Mouse (Mus musculus): Measurements from ENCODE around the gene Pias4.
"Not testable (repeated sequence)": the region's sequence is repeated elsewhere in the genome, so short reads cannot be mapped to it uniquely, and the experiment has no call there.

The Pias4 gene

DNA sequence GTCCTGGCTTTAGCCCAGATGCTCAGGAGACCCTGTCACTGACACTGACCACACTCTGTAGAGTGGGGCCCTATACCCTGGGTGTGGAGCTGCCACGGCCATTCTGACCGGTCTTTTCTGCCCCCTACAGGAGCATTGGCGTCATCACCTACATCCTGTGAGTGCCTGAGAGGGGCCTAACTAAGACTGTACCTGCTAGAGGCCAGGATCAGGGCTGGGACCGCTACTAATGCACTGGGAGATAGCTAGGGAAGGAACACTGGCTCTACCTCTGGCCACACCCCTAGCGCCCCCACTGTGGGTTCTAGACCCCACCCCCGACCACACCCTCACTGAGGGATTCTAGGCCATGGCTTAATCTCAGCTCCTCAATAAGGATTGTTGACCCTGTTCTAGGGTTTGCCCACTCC is 23.2 kb upstream of the Pias4 start:
- in situ Hi-C loops (cut with MseI, MboI), result no loop called here

DNA sequence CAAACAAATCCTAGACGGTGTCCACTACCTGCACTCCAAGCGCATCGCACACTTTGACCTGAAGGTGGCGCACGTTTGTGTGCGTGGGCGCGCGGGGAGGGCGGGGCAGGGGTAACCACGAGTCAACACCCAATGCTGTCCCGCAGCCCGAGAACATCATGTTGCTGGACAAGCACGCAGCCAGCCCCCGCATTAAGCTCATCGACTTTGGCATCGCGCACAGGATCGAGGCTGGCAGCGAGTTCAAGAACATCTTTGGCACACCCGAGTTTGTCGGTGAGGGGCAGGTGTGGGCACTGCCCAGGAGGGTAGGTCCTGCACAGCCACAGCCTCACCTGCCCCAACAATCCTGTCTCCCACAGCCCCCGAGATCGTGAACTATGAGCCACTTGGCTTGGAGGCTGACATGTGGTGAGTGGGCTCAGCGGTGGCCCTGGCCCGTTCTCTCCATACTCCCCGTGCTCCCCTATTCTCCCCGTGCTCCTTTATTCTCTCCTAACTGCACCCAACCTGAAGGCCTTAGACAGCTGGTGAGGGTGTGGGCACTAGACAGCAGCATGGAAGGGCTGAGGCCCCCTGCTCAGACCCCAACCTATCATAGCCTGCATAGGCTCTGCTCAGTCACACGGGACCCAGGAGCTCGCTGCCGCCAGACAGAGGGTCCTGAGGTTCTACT is 22.7 kb upstream of the Pias4 start:
- in situ Hi-C loops (cut with MseI, MboI), result no loop called here

DNA sequence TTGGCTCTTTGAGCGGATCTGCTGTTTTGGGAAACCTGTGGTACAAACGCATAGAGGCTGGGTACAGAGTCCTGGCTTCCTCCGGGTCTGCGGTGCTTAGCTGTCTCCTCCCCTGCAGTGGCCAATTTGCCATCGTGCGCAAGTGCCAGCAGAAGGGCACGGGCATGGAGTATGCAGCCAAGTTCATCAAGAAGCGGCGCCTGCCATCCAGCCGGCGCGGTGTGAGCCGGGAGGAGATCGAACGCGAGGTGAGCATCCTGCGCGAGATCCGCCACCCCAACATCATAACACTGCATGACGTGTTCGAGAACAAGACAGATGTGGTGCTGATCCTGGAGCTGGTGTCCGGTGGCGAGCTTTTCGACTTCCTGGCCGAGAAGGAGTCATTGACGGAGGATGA is 22.1 kb upstream of the Pias4 start:
- in situ Hi-C loops (cut with MseI, MboI), result no loop called here

DNA sequence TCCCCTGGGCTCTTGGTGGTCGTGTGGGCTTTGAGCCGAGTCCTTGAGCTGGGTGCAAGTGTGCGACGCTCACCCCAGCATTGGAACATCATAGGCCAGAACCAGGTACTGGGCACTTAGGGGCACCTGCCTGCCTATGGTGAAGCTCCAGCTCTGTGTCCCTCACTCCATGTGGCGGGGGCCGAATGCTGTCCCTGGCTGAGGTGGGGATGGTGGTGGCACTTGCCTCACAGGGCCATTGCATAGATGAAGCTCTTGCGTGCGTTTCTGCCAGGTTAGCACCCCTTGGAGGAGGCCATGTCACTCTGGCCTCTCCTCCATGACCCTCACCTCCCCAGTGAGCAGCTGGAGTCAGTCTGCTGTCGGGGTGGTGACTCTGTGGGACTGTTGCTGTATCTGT is 19.4 kb upstream of the Pias4 start:
- in situ Hi-C loops (cut with MseI, MboI), result no loop called here

DNA sequence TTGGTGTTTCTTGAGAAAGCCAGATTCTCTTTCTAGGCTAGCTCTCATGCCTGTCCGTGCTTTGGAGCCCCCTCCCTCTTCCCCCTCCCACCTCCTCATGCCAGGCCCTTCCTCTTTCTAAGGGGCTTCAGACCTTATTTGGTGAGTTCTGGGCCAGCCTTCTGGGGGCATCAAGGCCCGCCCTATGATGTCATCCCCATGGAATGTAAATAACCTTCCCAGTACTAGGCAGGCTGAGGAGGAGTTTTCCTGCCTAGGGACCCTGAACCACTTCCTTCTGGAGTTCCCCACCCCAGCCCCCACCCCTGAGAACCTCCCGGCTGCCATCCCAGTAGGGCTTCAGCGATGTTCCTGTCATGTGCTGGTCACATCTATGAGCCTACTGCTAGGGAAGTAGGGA is 17.0 kb upstream of the Pias4 start:
- in situ Hi-C loops (cut with MseI, MboI), result no loop called here

DNA sequence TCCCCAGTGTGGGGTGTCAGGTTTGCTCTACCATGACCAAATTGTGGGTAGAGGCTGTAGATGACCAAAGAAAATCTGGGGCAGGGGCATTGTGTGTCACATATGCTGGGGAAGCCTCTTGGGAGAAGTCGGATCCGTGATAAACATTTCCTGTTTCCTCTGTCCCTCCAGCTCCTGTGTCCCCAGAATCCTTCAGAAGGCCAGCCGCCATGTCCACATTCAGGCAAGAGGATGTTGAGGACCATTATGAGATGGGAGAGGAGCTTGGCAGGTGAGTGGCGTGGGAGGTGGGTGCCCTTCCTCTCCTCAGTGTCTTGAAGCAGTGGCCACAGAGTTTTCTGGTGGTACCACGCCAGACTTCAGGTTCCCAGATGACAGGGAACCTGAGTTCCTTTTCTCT is 16.1 kb upstream of the Pias4 start, which contains the start of gene 4930442H23Rik:
4930442H23Rik (minus strand) TSS at position 45 of the 400 bp plus-strand sequence.
- in situ Hi-C loops (cut with MseI, MboI), result no loop called here

DNA sequence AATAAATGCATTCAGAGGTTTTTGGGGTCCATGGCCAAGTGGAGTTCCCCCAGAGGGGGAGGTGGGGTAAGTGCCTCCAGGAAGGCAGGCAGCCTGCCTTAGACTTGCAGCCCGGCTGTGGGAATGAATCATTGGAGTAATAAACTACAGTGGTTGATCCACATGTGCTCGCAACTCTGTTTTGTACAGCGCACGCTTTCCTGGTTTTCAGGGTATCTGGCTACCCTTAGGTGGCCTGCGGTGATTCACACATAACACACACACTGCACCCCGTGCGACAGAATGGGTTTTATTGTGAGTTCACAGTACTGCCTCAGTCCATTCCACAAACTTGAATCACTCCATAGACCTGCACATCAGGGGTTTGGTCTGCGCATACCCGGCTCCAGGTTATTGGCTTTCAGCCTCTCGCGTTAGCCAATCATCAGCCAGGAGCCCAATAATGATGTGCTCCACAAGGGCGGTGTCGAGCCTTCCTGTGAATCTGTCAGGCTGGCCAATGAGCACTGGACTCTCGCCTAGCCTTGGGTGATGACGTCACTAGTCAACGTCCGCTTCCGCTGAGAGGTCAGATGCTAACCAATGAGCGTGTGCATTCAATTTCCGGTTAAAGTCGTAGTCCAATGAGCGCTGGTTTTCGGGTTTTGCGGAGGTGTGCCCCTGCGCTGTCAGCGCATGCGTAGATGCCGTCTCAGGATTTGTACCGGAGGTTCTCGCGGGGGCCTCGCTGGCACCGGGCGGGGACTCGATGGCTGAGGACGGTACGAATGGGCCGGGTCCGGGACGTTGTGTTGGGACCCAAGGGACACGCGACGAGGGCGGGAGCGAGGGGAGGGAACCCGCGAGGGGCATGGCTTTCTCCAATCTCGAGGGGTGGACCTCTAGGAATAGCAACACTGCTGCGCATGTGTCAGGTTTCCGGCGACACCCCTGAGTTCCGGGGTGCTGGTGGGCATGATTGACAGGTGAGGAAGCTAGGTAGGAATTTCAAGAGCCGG is 14.9 kb upstream of the Pias4 start, which contains the start of gene Dapk3:
Dapk3 (plus strand) TSS at position 670 of the 998 bp plus-strand sequence.
- in situ Hi-C loops (cut with MseI, MboI), result no loop called here

DNA sequence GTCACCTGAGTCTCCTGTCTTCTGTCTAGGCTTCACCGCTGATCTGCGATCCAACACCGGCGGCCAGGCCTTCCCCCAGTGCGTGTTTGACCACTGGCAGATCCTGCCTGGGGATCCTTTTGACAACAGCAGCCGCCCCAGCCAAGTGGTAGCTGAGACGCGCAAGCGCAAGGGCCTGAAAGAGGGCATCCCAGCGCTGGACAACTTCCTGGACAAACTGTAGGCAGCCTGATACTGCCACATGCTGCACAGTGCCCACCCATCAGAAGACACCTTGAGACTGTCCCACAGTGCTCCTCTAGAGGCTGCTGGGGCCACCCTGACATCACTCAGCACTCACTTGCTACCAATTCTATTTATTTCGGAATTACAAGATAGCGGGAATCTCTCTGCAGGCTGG is 14.1 kb upstream of the Pias4 start:
- in situ Hi-C loops (cut with MseI, MboI), result not testable (repeated sequence)

DNA sequence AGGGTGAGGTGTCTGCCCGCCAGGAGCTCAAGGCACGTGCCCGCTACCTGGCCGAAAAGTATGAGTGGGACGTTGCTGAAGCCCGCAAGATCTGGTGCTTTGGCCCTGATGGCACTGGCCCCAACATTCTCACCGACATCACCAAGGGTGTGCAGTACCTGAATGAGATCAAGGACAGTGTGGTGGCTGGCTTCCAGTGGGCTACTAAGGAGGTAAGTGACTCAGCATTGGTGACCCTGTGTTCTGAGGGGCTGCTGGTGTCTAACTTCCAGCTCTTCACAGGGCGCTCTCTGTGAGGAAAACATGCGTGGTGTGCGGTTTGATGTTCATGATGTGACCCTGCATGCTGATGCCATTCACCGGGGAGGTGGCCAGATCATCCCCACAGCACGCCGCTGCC is 13.2 kb upstream of the Pias4 start:
- in situ Hi-C loops (cut with MseI, MboI), result no loop called here

DNA sequence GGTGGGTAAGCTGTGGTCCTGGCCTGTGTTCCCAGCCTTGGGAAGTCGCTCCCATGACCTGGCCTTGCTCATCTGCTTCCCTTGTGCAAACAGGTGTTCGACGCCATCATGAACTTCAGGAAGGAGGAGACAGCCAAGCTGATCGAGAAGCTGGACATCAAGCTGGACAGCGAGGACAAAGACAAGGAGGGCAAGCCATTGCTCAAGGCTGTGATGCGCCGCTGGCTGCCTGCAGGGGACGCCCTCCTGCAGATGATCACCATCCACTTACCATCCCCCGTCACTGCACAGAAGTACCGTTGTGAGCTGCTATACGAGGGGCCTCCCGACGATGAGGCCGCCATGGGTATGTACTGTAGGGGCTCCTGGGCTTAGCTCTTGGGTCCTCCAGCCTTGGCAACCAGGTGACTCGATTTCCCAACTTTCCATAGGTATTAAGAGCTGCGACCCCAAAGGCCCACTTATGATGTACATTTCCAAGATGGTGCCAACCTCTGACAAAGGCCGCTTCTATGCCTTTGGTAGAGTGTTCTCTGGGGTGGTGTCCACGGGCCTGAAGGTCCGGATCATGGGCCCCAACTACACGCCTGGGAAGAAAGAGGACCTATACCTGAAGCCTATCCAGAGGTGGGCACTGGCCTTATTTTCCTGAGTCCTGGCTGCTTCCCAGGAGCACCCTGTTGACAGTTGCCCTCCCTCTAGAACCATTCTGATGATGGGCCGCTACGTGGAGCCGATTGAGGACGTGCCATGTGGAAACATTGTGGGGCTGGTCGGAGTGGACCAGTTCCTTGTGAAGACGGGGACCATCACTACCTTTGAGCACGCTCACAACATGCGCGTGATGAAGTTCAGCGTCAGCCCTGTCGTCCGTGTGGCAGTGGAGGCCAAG is 12.0 kb upstream of the Pias4 start:
- in situ Hi-C loops (cut with MseI, MboI), result no loop called here

DNA sequence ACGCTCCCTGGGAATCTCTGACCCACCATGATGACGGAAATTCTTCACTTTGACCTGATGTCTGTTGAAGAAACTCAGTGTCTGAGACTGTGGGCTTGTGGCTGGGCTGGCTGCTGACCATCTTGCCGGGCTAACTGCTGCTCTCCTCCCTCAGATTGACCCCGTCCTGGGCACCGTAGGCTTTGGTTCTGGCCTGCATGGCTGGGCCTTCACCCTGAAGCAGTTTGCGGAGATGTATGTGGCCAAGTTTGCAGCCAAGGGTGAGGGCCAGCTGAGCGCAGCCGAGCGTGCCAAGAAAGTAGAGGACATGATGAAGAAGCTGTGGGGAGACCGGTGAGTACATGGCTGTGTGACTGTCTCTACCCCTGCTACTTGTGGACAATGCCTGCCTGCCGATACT is 11.2 kb upstream of the Pias4 start:
- in situ Hi-C loops (cut with MseI, MboI), result no loop called here

DNA sequence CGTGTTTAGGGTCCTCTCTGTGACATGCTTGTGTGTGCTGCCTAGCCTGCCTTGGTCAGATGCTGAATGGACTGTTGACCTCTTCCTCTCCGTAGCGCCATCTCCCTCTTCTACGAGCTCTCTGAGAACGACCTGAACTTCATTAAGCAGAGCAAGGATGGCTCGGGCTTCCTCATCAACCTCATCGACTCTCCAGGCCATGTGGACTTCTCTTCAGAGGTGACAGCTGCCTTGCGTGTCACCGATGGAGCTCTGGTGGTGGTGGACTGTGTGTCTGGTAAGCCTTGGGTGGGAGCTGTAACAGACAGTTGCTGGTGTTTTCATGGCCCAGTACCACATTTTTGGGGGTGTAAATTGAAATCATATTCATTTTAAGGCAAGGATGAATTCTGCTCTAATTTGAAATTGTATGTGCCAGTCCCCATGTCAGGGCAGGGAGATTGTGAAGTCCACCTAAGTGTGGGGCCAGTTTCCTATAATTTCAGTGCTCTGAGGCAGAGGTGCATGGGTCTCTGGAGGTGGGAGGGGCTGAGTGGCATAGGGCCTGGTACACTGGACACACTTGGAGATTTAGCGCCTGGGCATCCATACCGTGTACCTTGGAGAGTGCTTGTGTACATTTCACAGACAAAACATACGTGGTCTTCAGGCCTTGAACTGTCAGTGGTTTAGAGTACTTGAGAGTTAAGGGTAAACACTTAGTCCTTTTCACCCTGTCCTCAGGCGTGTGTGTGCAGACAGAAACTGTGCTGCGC is 10.4 kb upstream of the Pias4 start:
- in situ Hi-C loops (cut with MseI, MboI), result no loop called here

DNA sequence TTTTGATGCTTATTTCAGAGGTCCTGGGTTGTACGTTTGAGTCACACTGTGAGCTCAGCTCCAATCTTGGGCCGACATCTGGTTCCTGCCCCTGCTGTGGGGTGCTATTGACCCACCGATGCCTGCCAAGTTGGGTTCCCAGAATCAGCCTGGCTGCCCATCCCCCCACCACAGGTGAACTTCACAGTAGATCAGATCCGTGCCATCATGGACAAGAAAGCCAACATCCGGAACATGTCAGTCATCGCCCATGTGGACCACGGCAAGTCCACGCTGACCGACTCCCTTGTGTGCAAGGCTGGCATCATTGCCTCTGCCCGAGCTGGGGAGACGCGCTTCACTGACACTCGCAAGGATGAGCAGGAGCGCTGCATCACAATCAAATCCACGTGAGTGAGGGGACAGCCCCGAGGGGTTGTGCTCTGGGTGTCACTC is 9.8 kb upstream of the Pias4 start:
- in situ Hi-C loops (cut with MseI, MboI), result no loop called here

DNA sequence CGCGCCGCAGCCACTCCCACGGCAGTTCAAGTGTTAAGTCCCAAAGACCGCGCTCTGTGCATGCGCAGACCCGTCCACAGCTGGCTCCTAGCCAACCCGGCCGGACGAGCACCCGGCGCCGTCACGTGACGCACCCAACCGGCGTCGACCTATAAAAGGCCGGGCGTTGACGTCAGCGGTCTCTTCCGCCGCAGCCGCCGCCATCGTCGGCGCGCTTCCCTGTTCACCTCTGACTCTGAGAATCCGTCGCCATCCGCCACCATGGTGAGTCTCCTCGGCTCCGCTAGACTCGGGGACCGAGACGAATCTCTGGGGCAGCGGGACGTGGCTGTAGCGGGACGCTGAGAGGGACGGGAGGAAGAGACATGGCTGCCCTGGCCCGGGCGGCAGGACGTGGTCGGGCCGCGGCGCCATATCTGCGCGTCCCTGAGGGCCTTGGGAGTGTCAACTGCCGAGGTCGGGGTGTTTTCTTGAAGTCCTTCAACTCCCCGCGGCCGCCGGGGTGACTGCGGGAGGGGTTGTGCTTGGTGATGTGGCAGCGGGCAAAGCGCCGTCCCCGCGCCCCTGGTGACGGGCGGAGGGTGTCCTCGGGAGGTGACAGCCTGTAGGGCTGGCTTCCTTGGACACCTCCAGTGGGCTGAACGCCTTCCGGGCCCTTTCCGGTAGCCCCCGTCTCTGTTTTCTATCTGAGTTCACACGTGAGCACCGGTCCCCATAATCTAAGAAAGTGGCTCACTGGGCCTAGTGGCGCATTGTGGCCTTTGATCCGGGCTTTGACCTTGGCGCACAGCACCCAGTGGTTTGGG is 8.9 kb upstream of the Pias4 start, which contains the start of gene Eef2:
Eef2 (plus strand) TSS at position 166 of the 806 bp plus-strand sequence.
- in situ Hi-C loops (cut with MseI, MboI), result no loop called here

DNA sequence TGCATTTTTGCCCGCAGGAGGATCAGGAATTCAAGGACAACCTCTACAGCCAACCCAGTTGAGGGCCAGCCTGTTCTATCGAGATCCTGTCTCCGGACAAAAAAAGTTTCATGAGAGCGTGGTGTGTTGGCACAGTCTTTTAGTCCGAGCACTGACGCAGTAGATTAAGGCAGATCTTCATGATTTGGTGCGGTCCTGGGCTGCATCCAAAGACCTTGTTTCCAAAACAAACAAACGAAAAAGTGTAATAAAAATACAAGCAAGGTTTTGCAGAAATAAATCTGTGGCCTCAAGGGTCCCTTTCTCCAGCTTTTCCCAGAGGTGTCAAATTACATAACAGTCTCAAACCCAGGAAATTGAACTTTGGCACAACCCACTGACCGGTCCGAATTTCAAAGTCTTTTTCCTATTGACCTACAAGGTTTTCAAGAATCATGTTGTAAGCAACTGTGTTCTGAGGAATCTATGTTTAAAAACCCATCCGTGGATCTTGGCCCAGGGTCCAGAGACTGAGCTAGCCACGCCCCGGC is 8.3 kb upstream of the Pias4 start:
- in situ Hi-C loops (cut with MseI, MboI), result no loop called here

DNA sequence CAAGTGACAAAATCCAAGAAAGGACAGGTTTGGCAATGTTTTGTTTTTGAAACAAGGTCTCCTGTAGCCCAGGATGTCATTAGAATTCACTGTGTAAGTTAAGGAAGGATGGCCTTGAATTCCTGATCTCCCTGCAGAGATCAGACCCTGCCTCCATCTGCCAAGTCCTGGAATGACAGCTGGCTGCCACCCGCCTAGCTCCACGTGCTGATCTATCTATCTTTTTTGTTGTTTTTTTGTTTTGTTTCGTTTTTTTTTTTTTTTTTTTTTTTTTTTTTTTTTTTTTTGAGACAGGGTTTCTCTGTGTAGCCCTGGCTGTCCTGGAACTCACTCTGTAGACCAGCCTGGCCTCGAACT is 7.6 kb upstream of the Pias4 start:
- in situ Hi-C loops (cut with MseI, MboI), result not testable (repeated sequence)

DNA sequence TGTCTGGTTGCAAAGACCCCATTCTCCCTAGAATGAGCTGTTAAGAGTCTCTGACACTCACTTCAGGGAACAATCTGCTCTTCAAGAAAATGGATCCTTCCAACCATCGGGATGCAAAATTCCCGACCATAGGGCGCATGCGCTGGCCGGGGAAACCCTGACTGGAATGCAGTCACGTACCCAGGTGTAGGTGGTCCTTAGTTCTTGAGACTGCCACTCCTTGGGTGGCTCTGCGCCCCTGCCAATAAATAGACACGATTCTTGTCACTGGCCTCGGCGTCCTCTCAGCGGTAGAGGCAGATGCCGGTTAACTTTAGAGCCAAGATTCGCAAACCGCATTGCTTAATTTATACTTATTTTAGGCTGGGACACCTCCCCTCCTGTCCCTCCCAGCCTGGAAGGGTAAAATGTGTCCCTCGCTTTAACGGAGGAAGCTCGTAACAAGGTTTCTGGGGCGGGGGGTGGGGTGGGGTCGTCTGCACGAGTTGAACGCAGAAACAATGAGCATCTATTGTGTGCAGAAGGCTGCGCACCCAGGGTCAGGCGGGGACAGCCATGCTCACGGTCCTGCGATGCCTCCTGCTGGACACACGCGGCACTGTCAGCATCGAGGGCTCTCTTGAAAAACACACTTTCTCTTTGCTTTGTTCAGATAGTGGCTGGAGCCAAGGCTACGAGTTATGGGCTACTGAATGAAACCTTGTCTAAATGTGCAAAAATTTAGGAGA is 7.1 kb upstream of the Pias4 start:
- in situ Hi-C loops (cut with MseI, MboI), result no loop called here

DNA sequence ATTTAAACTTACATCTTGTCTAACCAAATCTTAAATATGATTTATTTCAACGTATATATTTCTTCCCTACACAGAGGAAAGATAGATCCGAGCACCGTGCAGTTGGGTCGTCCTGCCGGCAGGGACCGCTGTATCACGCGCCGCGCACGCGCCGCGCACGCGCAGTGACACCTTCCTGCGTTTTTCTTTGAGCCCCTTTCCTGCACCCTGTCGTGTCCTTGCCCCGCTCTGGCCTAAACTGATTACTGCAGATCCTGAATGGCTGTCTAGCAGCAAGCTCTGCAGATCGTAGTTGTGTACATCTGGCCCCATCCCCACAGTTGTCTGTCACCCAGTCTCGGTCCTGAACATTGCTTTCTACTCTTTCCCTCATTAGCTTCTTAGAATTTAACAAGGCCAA is 5.4 kb upstream of the Pias4 start:
- in situ Hi-C loops (cut with MseI, MboI), result no loop called here

DNA sequence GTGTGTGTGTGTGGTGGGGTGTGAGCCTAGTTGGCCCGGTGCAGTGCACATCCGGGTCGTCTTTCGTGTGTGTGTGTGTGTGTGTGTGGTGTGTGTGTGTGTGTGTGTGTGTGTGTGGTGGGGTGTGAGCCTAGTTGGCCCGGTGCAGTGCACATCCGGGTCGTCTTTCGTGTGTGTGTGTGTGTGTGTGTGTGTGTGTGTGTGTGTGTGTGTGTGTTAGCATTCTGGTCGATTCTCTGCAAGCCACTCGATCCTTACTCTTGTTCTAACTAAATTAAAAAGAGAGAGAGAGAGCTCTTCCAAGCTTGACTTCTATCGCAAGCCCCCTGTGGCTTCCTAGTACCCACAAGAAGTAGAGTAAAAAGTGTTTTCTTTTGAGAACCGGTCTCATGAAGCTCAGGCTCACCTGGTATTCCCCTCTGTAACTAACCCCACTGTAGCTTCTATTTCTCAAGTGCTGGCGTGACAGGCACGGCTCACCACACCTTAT is 1.7 kb upstream of the Pias4 start:
- in situ Hi-C loops (cut with MseI, MboI), result not testable (repeated sequence)
